18 mouse cellular contexts compared by ENCODE assay signal in genomic region chr8:46931267-46931666, GRCm38 (mm10). TPM values are rescaled to one million over a fixed set of nuclear protein-coding genes. Genes with fewer than 3 reads are reported as not detected.
DNase-seq lines count a peak whose midpoint lies in the region; ATAC-seq and TF ChIP-seq lines count a peak whose summit lies in the region.
"Had no signal": no experiment of that assay in that cellular context is flagged by ENCODE, and none has a peak within 500 bp of the region (broad histone marks: within the 10 kb centered on the region; RNA-seq: fewer than 3 reads in every experiment).

No protein-coding gene starts in this region.

- no peak for TF ChIP-seq EP300 in CH12.LX (IDR thresholded peaks at IDR 0.05; ENCODE audit: low read length)

- H3K27ac ChIP-seq in liver, adult 2 months (replicated peaks; ENCODE audit: insufficient read depth, low read depth, low read length): no peak overlapping the region; the same call in 1 of the 2 replicates
- H3K27ac ChIP-seq in CH12.LX (ENCODE audit: insufficient read depth, low read depth): no peak overlapping the region
- peak overlapping the region; percentile 60; the same call in 1 of the 2 replicates for H3K27ac ChIP-seq in brown adipose tissue, adult 24 weeks (replicated peaks; ENCODE audit: low read depth, low read length)
- H3K27ac ChIP-seq: limb, embryonic 12.5 days had no signal

- no peaks in the 10 kb centered on the region; the same call in 1 of the 2 replicates for H3K4me1 ChIP-seq in liver, adult 2 months (ENCODE audit: control insufficient read depth, insufficient read depth, low read length)
- peaks cover 22 to 73% of the 10 kb centered on the region in 2 experiments for H3K4me1 ChIP-seq in CH12.LX (ENCODE audit: control insufficient read depth in 1 of 2, insufficient read depth in 2 of 2)
- H3K4me1 ChIP-seq in brown adipose tissue, adult 24 weeks (ENCODE audit: control insufficient read depth, insufficient read depth, insufficient read length, low read length): no peaks in the 10 kb centered on the region

- peaks cover 2% of the 10 kb centered on the region for H3K9me3 ChIP-seq in CH12.LX (replicated peaks; ENCODE audit: low read length)
- H3K9me3 ChIP-seq: G1E; limb, embryonic 12.5 days had no signal

- TF ChIP-seq CTCF in liver, adult 2 months (IDR thresholded peaks at IDR 0.05; ENCODE audit: low read depth, low read length): no peak
- TF ChIP-seq CTCF in CH12.LX (conservative IDR thresholded peaks at IDR 0.05 in 1 of 2, IDR thresholded peaks at IDR 0.05 in 1 of 2; ENCODE audit: low read depth in 2 of 2, low read length in 2 of 2): no peak

- H3K79me2 ChIP-seq in liver, adult 2 months (ENCODE audit: control insufficient read depth, insufficient read depth, low read length): no peaks in the 10 kb centered on the region
- H3K79me2 ChIP-seq in CH12.LX (replicated peaks; ENCODE audit: control insufficient read depth, extremely low read depth, insufficient read depth, poor library complexity, severe bottlenecking): no peaks in the 10 kb centered on the region

- no peak overlapping the region for H3K9ac ChIP-seq in liver, adult 2 months (ENCODE audit: low read depth, low read length)
- H3K9ac ChIP-seq in CH12.LX (ENCODE audit: insufficient read depth, low read depth): no peak overlapping the region
- H3K9ac ChIP-seq: limb, embryonic 12.5 days had no signal

- in situ Hi-C loops in CH12.LX (cut with MboI; ENCODE audit: low pct_ligation_motif_present, low pct_unique_long_range_greater_than_20kb, low sequenced_read_pairs): loop anchor here (10.0 to 25.0 kb wide), 2 partner anchors 86 to 719 kb away; partner anchors contain the start of gene Slc25a4

- ATAC-seq in megakaryocyte progenitor cell, adult 5-6 weeks (replicated peaks; ENCODE audit: poor library complexity): peak; percentile 64
- ATAC-seq: hindbrain, embryonic 16.5 days; intestine, postnatal 0 days had no signal

- H3K36me3 ChIP-seq in liver, adult 2 months (ENCODE audit: control insufficient read depth, insufficient read depth, low read length): no peaks in the 10 kb centered on the region
- H3K36me3 ChIP-seq in CH12.LX (replicated peaks in 1 of 2; ENCODE audit: control insufficient read depth in 1 of 2, insufficient read depth in 1 of 2, low read length in 1 of 2): no peaks in the 10 kb centered on the region
- H3K36me3 ChIP-seq: G1E; limb, embryonic 12.5 days had no signal

- TF ChIP-seq POLR2A in liver, adult 2 months (IDR thresholded peaks at IDR 0.05; ENCODE audit: extremely low read depth, insufficient read depth, low read length): no peak
- TF ChIP-seq POLR2A in CH12.LX (IDR thresholded peaks at IDR 0.05; ENCODE audit: low read depth, low read length): no peak

- peak; percentile 50 for DNase-seq in liver, adult 2 months (ENCODE audit: extremely low read depth, low read depth, low spot score)
- DNase-seq in liver (no peak), CH12.LX (ENCODE audit: extremely low read depth) (no peak)
- no peak for DNase-seq in gastrocnemius, adult 8-10 months (ENCODE audit: low spot score in 2 of 2)
- no peak for DNase-seq in adrenal gland, postnatal 10 days
- DNase-seq: cerebellum, adult 11 months; cerebellum, postnatal 14 days; gastrocnemius, postnatal 14 days; heart, postnatal 14 days; kidney, postnatal 10 days had no signal

- WGBS in liver, adult 2 months: 91% methylated on average over 6 of the region's 6 CpGs

- H3K4me3 ChIP-seq in liver, adult 2 months (ENCODE audit: insufficient read depth, low read depth, low read length): no peak overlapping the region
- H3K4me3 ChIP-seq in CH12.LX (replicated peaks in 1 of 3; ENCODE audit: low read depth in 2 of 3, low read length in 2 of 3, poor library complexity in 1 of 3): no peak overlapping the region
- no peak overlapping the region for H3K4me3 ChIP-seq in brown adipose tissue, adult 24 weeks (ENCODE audit: insufficient read depth, low read depth, low read length)
- H3K4me3 ChIP-seq: erythroblast, embryonic 14.5 days; limb, embryonic 12.5 days had no signal

- no peak for TF ChIP-seq RAD21 in CH12.LX (IDR thresholded peaks at IDR 0.05; ENCODE audit: low read depth, low read length)

- H3K27me3 ChIP-seq in liver, adult 2 months (ENCODE audit: control insufficient read depth, insufficient read depth, low read length): no peaks in the 10 kb centered on the region
- H3K27me3 ChIP-seq in CH12.LX (replicated peaks): no peaks in the 10 kb centered on the region
- H3K27me3 ChIP-seq: limb, embryonic 12.5 days had no signal

- no peak overlapping the region for H3K4me2 ChIP-seq in CH12.LX (ENCODE audit: insufficient read depth, low read depth, poor library complexity, severe bottlenecking)
- H3K4me2 ChIP-seq: heart, embryonic 11.5 days; limb, embryonic 12.5 days had no signal

- dilution Hi-C loops in CH12.LX (cut with MboI; ENCODE audit: extremely low pct_ligation_motif_present, extremely low pct_unique_long_range_greater_than_20kb, low sequenced_read_pairs): no loop called here

TF ChIP-seq in CH12.LX, 34 proteins besides CTCF, POLR2A, EP300 and RAD21:
- peak; percentile 48; the same call in 1 of the 2 replicates for TF ChIP-seq MAFK (IDR thresholded peaks at IDR 0.05; ENCODE audit: insufficient replicate concordance, low read length)
- TF ChIP-seq NELFE (IDR thresholded peaks at IDR 0.05; ENCODE audit: low read depth, low read length): no peak
- no peak for TF ChIP-seq BHLHE40 (IDR thresholded peaks at IDR 0.05; ENCODE audit: low read depth, low read length)
- no peak for TF ChIP-seq CHD2 (IDR thresholded peaks at IDR 0.05; ENCODE audit: low read length)
TF ChIP-seq in CH12.LX: peak in this region for 1.

RNA-seq across cellular contexts. Expression of gene Enpp6, which starts 55.4 kb away (rescaled TPM):
- total RNA-seq in liver, adult 2 months (2014; rRNA removed): 1.2 and 1.7 TPM in 2 replicates
- 0.90 and 1.0 TPM in 2 replicates for polyA plus RNA-seq in liver, adult 2 months (2012; rRNA removed)
- total RNA-seq in CH12.LX (2012; rRNA removed): not detected in 2 replicates
- 0.15 TPM in 1 of 2 replicates, not detected in the other for total RNA-seq in CH12.LX (2014; rRNA removed)
- polyA plus RNA-seq in CH12.LX (2012; ENCODE audit: insufficient read length, low read depth): not detected in 2 replicates
- 0.83 and 2.0 TPM in 2 replicates for polyA plus RNA-seq in brown adipose tissue, adult 24 weeks (2012; ENCODE audit: insufficient read depth, insufficient read length, missing spikeins)
- total RNA-seq in megakaryocyte progenitor cell, adult 5-6 weeks (2015): not detected in 2 replicates
- total RNA-seq in megakaryocyte progenitor cell, adult 5-6 weeks (2017): not detected in 2 replicates
- under 1 TPM; 0.22 to 0.97 (median 0.31) TPM for total RNA-seq in gastrocnemius, adult 8-10 months (2022)
- total RNA-seq in adrenal gland, postnatal 10 days (2021): 1 to 10 TPM; 1.6 to 2.3 TPM
- polyA plus RNA-seq: erythroblast, embryonic 14.5 days; G1E had no signal
